Mouse (Mus musculus): ENCODE data around the gene S100a1.

S100a1 gene

DNA sequence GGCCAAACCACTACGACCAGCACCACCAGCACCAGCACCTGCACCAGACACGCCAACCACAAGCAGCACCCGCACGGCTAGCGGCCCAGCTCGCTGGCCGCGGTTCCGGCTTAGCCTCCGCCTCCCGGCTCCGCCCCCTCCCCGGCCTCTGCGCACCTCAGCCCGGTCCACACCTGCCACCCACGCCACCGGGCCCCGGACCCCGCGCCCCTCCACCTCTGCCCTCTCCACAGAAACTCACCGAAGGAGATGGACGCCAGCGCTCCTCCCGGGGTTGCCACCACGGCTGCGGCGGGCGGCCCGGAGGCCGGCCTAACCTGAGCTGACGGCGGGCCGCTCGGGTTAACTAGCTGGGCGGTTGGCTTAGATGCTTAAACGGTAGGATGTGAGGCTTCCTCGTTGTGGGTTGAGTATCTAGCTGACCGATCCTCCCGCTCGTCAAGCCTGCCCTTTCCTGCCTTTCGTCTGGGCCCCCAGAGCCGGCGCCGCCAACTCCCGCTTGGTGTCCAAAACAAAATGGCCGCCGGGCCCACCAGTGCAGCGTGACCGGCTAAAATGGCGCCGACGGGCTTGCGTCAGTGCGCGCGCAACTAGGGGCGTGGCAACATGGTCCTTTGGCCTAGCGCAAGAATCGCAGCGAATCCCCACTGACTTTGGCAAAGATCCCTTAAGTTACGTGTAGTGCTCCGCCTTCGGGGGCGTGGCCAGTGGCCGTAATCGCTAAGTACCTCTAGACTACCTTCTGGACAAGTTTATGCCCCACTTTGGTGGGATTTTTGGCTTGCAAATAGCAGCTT is 5.0 kb downstream of the S100a1 start, which contains the start of gene Chtop:
Gene Chtop, minus strand, starts transcription at position 549 of the 797 bp plus-strand sequence.
- DNase-seq: peak; percentile 100

DNA sequence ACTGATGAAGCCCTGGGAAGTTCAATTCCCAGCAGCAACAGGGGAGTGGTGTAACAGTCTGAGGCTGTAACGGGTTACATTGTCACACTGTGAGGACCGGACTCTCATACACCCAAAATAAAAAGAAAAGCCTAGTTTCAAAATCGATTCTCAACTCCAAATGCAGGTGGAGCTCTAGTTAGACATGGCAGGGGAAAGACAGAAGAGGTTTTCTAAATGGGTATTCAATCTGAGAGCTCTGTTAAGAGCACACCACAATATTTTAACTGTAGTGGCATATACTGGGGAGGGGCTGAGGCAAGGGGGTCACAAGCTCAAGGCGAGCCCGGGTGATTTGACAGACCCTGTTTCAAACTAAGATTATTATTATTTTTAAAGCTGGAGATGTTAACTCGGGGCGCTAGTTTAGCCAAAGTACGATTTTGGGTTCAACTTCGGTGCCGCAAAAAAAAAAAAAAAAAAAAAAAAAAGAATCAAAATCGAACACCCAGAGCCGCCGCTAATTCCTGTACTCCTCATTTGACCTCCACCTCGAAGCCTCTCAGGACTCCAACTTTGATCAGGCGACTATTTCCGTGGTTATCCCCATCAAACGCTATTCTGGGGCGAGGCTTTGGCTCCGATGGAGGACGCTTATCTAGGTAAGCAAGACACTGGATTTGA is 5.8 kb downstream of the S100a1 start:
- DNase-seq: no peak

DNA sequence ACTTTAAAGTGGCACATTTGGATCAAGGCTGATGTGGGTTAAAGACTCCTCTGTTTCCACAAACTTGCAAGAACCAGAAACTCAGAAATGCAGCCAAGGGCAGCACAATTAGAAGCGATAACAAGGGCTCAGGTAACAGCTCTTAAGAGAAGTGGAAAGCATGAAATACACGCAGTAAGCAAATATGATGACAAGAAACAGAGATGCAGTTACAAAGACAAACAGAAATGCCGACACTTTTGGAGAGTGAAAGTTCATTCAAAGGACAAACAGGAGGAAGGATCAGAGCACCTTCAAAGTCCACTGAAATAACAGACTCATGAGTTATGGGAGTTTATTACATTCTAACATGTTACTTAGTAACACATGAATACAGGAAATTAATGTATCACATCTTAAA is 7.8 kb downstream of the S100a1 start:
- DNase-seq: no peak

- no peak for DNase-seq
Measured at GRCm38 (mm10) chr3:90505216-90505615, 9.0 kb downstream of the S100a1 start.

DNA sequence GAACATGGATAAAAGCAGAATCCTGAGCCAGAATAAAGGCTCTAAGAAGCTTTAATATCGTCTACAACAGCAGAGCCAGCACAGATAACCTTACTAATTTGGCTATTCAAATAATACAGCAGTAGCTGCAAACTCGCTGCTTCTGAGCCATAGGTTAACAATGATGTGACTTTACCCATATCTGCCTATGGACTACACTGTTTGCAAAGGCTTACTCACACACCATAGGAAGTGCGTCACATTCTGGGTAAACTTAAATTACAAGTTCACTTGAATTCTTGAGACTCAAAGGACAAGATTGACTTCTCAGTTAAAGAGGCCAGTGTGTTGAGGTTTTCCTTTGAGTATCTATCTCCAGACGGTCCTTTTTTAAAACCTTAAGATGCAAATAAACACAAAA is 10.7 kb downstream of the S100a1 start:
- no peak for DNase-seq

- DNase-seq: no peak
Measured at GRCm38 (mm10) chr3:90497597-90497996, 16.6 kb downstream of the S100a1 start.

DNA sequence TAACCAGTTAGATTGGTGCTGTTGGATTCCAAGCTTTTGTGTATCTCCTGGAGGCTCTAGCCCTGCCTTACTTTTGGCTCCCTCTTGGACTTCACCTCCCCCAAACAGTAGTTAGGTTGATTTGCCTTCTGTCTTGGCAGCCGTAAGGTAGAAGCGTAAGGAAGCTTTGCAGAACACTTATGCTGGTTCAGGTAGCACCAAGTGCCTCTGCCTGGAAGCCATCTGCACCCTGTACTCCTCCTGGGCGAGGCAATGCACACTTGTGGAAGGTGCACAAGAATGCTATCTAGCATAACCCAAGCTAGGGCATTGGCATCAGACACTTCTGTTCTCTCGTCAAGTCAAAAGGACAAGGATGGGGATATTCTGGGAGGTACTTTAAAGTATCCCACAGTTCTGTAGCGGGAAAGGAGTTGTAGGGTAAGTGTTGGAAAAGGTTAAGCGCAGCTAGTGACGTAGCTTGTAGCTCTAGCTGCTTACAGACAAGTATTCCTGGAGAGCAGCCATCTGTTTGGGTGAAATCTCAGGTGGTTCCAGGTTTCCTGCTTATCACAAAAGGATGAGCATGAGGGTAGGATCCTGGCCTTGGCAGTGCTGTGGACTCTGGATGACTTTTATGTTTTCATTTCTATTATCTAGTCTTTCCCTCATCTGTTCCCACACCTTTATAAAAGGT is 18.2 kb downstream of the S100a1 start:
- no peak for DNase-seq

- DNase-seq: no peak
Measured at GRCm38 (mm10) chr3:90493831-90494540, 20.2 kb downstream of the S100a1 start.

DNA sequence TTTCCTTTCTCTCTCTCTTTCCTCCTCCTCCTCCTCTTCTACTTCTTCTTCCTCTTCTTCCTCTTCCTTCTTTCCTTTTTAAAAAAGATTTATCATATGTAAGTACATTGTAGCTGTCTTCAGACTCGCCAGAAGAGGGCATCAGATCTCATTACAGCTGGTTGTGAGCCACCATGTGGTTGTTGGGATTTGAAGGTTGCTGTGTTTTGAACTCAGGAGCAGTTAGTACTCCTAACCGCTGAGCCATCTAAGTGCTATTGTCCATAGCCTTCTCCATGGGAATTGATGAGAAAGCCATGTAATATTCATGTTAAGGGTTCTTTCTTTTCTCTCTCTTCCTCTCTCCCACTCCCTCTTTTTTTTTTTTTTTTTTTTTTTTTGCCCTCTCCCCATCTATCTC is 22.8 kb downstream of the S100a1 start:
- DNase-seq: peak; percentile 55

DNA sequence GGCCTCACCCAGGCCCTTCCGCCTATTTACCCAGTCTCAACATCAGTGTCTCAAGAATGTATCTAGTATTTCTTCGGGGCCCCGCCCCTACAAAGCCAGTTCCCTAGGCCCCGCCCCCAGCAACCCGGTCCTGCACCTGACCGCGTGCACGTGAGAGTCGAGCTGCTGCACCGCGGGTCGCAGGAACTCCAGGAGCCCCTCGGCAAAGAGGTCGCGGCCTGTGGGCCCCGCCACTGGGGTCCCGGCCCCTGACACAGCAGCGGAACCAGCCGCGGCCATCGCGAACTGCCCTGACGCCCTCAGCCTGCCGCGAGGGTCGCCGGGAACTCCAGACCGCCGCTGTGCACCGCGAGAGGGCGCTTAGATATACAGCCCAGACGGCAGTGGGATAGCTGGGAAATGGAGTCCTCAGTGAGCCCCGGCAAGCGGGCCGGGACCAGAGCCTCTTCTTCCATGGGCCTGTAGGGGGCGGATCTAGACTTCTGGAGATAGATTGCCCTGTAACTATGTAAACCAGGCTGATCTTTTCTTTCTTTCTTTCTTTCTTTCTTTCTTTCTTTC is 23.4 kb downstream of the S100a1 start, which contains the start of gene Snapin:
Gene Snapin, minus strand, starts transcription at position 338 of the 561 bp plus-strand sequence.
- peak; percentile 98 for DNase-seq

GRCm38 (mm10) chr3:90488576-90488975 is 25.6 kb downstream of the S100a1 start:
- DNase-seq: no peak

DNA sequence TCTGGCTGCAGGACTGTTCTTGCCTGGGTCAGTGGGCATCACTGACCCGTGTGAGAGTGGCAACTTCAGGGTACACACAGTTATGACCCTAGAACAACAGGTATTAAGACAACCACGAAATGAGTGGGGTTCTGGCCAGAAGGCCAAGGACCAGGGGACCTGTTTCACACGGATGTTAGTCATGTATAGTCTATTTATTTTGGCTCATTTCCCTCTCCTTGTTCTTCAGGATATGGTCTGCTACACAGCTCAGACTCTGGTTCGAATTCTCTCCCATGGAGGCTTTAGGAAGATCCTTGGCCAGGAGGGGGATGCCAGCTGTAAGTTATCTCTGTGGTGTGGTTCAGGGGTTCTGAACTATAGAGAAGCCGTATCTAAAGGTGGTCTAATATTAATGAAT is 27.2 kb downstream of the S100a1 start:
- DNase-seq: no peak

- peak; percentile 96 for DNase-seq
Measured at GRCm38 (mm10) chr3:90475831-90476611, 38.2 kb downstream of the S100a1 start, which contains the start of gene Ilf2. Gene Ilf2, plus strand, starts transcription at chr3:90476126.

- DNase-seq: no peak
Measured at GRCm38 (mm10) chr3:90475151-90475830, 38.9 kb downstream of the S100a1 start.

DNA sequence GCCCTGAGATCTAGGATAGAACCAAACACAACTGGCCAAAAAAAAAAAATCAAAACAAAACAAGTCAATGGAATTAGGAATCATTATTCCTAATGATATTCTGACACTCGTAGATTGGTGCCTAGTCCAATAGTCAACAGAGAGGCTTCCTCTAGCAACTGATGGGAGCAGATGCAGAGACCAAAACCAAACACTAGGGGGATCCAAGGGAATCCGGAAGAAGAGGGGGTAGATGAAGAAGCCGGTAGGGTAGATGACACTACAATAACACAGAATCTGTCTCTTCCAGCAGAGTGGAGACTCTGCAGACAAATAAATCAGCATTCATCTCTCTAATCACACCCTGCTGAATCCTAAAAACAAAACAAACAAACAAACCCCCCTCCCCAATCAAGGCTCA is 42.0 kb downstream of the S100a1 start:
- DNase-seq: peak; percentile 68

DNA sequence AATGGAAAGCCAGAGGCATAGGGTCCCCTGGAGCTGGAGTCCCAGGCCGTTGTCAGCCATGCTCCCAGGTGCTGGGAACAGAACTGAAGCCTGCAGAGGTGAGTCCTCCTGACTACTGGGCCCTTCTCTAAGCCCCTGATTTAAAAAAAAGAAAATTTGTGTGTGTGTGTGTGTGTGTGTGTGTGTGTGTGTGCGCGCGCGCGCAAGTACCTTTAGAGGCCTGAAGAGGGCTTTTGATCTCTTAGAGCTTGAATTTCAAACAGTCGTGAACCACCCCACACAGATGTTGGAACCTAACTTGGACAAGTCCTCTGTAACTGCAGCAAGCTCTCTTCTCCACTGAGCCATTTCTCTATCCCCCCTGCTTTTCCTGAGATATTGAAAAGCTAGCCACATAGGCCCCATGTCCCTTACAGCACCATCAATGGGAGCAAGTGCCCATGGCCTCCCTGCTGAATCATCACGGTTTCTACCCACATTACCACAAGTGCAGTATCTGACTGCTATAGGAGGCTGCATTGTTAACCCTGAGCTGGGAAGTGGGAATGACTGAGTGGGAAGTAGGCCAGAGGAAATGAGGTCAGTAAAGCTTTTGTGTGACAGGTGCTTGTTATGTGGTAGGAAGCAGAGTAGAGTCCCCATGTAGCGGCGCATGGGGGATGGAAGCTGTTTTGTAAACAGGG is 46.4 kb downstream of the S100a1 start:
- DNase-seq: no peak

DNA sequence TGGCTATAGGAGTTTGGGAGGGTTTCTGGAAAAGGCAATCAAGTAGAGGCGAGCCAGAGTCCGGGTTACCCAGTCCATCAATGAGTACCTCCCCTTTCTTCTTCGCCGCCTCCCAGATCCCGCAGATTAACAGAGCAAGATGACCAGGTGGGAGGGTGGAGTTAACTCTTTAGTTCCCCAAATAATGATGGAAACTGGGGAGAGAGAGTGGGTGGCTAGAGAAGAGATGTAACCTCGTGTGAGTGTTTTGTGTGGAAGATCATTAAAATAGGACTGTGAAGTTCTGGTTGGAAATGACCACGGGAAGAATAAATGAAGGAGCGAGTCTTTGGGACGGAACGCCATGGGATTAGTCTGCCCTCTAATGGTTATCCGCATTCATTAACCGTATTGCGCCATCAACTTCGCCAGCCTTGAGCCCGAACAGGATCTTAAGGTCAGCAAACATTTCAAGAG is 47.9 kb downstream of the S100a1 start:
- DNase-seq: peak; percentile 77

- peak; percentile 78 for DNase-seq
Measured at GRCm38 (mm10) chr3:90465686-90466310, 48.4 kb downstream of the S100a1 start, which contains the start of gene Npr1. Gene Npr1, minus strand, starts transcription at chr3:90465866.

- DNase-seq: peak; percentile 54
Measured at GRCm38 (mm10) chr3:90465081-90465685, 49.0 kb downstream of the S100a1 start.

Data from kidney, postnatal 10 days (tissue).